Mouse (Mus musculus) spleen, adult 10 weeks (tissue): ENCODE data around the gene Cfl2. TPM values are rescaled to one million over a fixed set of nuclear protein-coding genes. Genes with fewer than 3 reads are reported as not detected.

Source experiments
- polyA plus RNA-seq: library from polyadenylated mRNA; stranded (reverse); fragments of 350-450 nt; fragmentation: Illumina TruSeq; extraction: RNeasy Lipid Tissue Mini Kit (QIAGEN cat#74804); gene quantifications from one replicate; pipeline ENCODE4 v1.2.3, GENCODE M21; 2015; ENCODE audit warnings: low replicate concordance; ENCODE audit not compliant: insufficient read depth

Gene Cfl2
- polyA plus RNA-seq: 65.1 TPM

DNA sequence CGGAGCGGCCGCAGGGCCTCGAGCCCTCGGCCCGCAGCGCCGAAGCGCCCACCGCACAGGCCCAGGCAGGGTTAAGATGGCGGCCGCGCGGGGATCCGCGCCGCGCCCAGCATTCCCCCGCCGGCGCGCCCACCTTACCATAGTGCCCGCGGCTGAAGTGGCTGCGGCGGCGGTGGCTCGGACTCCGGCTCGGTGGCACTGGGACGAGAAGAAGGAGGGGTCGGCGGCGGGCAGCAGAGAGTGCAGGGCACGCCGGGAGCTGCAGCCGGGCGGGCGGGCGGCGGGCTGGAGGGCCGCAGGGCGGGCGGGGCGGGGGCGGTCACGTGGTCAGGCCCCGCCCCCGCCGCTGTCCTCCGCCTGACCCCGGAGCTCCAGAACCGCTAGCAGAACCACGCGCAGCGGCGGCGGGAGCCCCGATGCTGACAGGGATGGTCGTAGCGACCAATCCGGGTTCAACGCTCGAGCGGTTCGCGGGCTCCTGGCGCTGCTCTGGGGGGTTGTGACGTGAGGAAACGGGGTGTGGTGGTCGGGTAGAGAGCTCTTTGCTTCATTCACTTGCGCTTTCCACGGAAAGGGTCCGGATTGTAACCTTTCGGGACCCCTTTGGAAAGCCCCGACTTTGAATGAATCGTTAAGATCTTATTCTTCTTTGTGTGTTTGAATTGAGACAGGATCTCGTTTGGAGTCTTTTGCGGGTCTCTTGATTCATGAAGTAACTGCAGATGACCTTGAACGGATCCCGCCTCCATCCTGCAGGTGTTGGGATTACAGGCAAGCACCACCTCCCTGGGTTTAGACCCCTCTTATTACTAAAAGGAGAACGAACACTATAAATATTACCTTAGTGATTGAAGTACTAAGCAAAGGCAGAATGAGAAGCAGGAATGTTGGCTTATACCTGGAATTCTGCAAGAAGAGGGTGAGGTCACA lies at the start of gene Cfl2:
Gene Cfl2 (minus strand): TSS at position 272 of the 930 bp plus-strand sequence.

Other genes starting within 250 kb of the Cfl2 start
- gene Sptssa, start 206.3 kb downstream of the Cfl2 start, polyA plus RNA-seq: 120 TPM
- gene Eapp, start 167.0 kb downstream of the Cfl2 start, polyA plus RNA-seq: 64.4 TPM
- gene Snx6, start 67.2 kb downstream of the Cfl2 start, polyA plus RNA-seq: 95.2 TPM
- gene Gm20403, start 123.7 kb upstream of the Cfl2 start, polyA plus RNA-seq: not detected
- gene Baz1a, start 151.5 kb upstream of the Cfl2 start, polyA plus RNA-seq: 126 TPM
- gene 2700097O09Rik, start 217.2 kb upstream of the Cfl2 start, polyA plus RNA-seq: 25.8 TPM
- 164 TPM for gene Srp54a, start 217.4 kb upstream of the Cfl2 start, polyA plus RNA-seq